Mouse (Mus musculus) retina, postnatal 7 days (tissue): ENCODE results near the gene Gm44805.

Experiments used
- DNase-seq: peaks from one replicate; pipeline ENCODE4 v3.0.0-alpha.2; 2012; ENCODE audit warnings: low read depth, low spot score

Gm44805 gene

GRCm38 (mm10) chr7:19629361-19629734 lies 51.9 kb downstream of the Gm44805 start, which contains the start of gene Relb:
Relb (minus strand) TSS chr7:19629438.
- peak; percentile 80 for DNase-seq

GRCm38 (mm10) chr7:19628536-19629360 lies 52.5 kb downstream of the Gm44805 start:
- DNase-seq: peak; percentile 80

GRCm38 (mm10) chr7:19628192-19628535 lies 53.1 kb downstream of the Gm44805 start:
- DNase-seq: no peak

- DNase-seq: no peak
These were observed 53.5 kb downstream of the Gm44805 start for GRCm38 (mm10) chr7:19627721-19628120.

GRCm38 (mm10) chr7:19623433-19623832 lies 57.8 kb downstream of the Gm44805 start:
- DNase-seq: no peak

GRCm38 (mm10) chr7:19622241-19622640 lies 59.0 kb downstream of the Gm44805 start:
- no peak for DNase-seq
